Mouse (Mus musculus) cerebellum, adult 2 months (tissue): ENCODE measurements at regions not wholly inside any gene's neighbourhood (a gene's known extent, or its start where the extent isn't known, plus 50 kb on each side); places are given as distances from the start of the nearest gene placed in this dataset.

Experiments
- DNase-seq, 2 experiments: peaks; one replicate each; pipeline ENCODE4 v3.0.0; 2021
- H3K27ac ChIP-seq: fragments of 200-500 bp; 2 replicates; pipeline ENCODE4 v1.5.1; 2012; ENCODE audit warnings: low read length, control low read depth, inconsistent platforms; ENCODE audit not compliant: insufficient read depth
- H3K27me3 ChIP-seq: fragments of 200-500 bp; 2 replicates; pipeline ENCODE4 v1.6.1; 2012; ENCODE audit warnings: inconsistent platforms, mild to moderate bottlenecking, low read length, moderate library complexity; ENCODE audit not compliant: control insufficient read depth, insufficient read depth
- H3K4me1 ChIP-seq: fragments of 200-500 bp; 2 replicates; pipeline ENCODE4 v1.6.1; 2011; ENCODE audit warnings: low read length; ENCODE audit not compliant: control insufficient read depth, insufficient read depth
- H3K4me3 ChIP-seq: fragments of 200-500 bp; replicated peaks from 2 replicates; pipeline ENCODE3; 2011; ENCODE audit warnings: mild to moderate bottlenecking, low read depth, low read length, control low read depth; ENCODE audit not compliant: insufficient read depth
- CTCF ChIP-seq: fragments of 200-500 bp; IDR thresholded peaks from 2 replicates; pipeline ENCODE4 v1.5.1; 2011; ENCODE audit warnings: low read depth, mild to moderate bottlenecking, control low read depth, low read length, moderate library complexity, borderline replicate concordance; ENCODE audit not compliant: insufficient read depth
- POLR2A ChIP-seq: fragments of 200-500 bp; IDR thresholded peaks from 2 replicates; pipeline ENCODE4 v1.6.1; 2011; ENCODE audit warnings: low read length, control low read depth, borderline replicate concordance; ENCODE audit not compliant: insufficient read depth
- WGBS: fragments of 180-500 bp; shearing (Covaris S2); methylation state at CpG from one replicate; pipeline ENCODE4 v1.1.7; 2018; 5-methylcytosine and 5-hydroxymethylcytosine counted together

- DNase-seq, result no peak
- Histone ChIP-seq H3K27me3 (no peaks in the 10 kb centered on the region), H3K4me1 (no peaks in the 10 kb centered on the region), H3K4me3 (no peak overlapping the region), H3K27ac (no peak overlapping the region)
- TF ChIP-seq POLR2A, result no peak
- TF ChIP-seq CTCF, result no peak
- WGBS, result 54% methylated on average over 7 of the region's 7 CpGs
Observed at GRCm38 (mm10) chr11:24673248-24674207, 595.7 kb downstream of the Bcl11a start.

- TF ChIP-seq POLR2A (no peak), CTCF (no peak)
- Histone ChIP-seq H3K27ac (no peak overlapping the region), H3K4me1 (no peaks in the 10 kb centered on the region), H3K27me3 (no peaks in the 10 kb centered on the region), H3K4me3 (no peak overlapping the region)
- WGBS, result 32% methylated on average over 4 of the region's 4 CpGs
- no peak for DNase-seq
Observed at GRCm38 (mm10) chr11:24674208-24674571, 596.3 kb downstream of the Bcl11a start.

GRCm38 (mm10) chr11:24677016-24677415 lies 599.2 kb downstream of the Bcl11a start:
- Histone ChIP-seq H3K4me3 (no peak overlapping the region), H3K27me3 (no peaks in the 10 kb centered on the region), H3K27ac (no peak overlapping the region), H3K4me1 (no peaks in the 10 kb centered on the region)
- no peak for DNase-seq
- WGBS, result 85% methylated on average over 4 of the region's 4 CpGs
- TF ChIP-seq POLR2A (no peak), CTCF (no peak)

GRCm38 (mm10) chr11:24679581-24679980 lies 601.7 kb downstream of the Bcl11a start:
- Histone ChIP-seq H3K27ac (no peak overlapping the region), H3K4me3 (no peak overlapping the region), H3K4me1 (no peaks in the 10 kb centered on the region), H3K27me3 (no peaks in the 10 kb centered on the region)
- TF ChIP-seq CTCF (no peak), POLR2A (no peak)
- no peak for DNase-seq
- WGBS, result 93% methylated on average over 5 of the region's 5 CpGs

GRCm38 (mm10) chr11:24682423-24682822 lies 604.6 kb downstream of the Bcl11a start:
- TF ChIP-seq POLR2A, result no peak
- TF ChIP-seq CTCF, result no peak
- H3K27me3 ChIP-seq, result no peaks in the 10 kb centered on the region
- 67% methylated on average over 4 of the region's 4 CpGs for WGBS
- H3K4me3 ChIP-seq, result no peak overlapping the region
- DNase-seq, result no peak
- no peaks in the 10 kb centered on the region for H3K4me1 ChIP-seq
- no peak overlapping the region for H3K27ac ChIP-seq

GRCm38 (mm10) chr11:24685545-24686467 lies 608.0 kb downstream of the Bcl11a start:
- no peak for TF ChIP-seq CTCF
- no peak for TF ChIP-seq POLR2A
- no peak for DNase-seq
- WGBS, result 59% methylated on average over 16 of the region's 16 CpGs

GRCm38 (mm10) chr11:24688160-24688782 lies 610.4 kb downstream of the Bcl11a start:
- Histone ChIP-seq H3K27me3 (no peaks in the 10 kb centered on the region), H3K4me3 (no peak overlapping the region), H3K27ac (no peak overlapping the region), H3K4me1 (no peaks in the 10 kb centered on the region)
- no peak for TF ChIP-seq CTCF
- TF ChIP-seq POLR2A, result no peak
- WGBS, result 94% methylated on average over 2 of the region's 2 CpGs
- DNase-seq, result no peak

More at GRCm38 (mm10) chr11:24685545-24686467, 608.0 kb downstream of the Bcl11a start:
- H3K27ac ChIP-seq, result no peak overlapping the region
- no peaks in the 10 kb centered on the region for H3K4me1 ChIP-seq
- H3K4me3 ChIP-seq, result no peak overlapping the region
- no peaks in the 10 kb centered on the region for H3K27me3 ChIP-seq
